Mouse (Mus musculus): Measurements from ENCODE around the gene Clec12b.

DNA sequence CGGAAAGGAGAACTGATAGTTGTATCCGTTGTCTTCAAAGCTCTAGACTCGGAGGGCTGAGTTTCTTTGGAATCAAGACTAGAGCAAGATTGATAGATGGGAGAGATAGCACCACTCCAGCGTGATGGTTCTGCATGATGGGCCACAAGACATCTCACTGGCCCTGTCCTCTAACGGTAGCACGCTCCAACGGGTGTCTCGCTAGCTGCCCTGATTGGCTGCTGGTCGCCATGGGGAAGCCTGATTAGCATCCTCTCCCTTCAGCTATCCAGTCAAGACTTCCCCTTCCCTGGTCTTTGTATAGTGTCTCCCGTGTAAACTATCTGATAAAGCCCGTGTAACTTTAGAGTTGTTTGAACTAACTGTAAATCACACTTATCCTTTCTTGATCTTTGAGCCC, 54.1 kb downstream of the Clec12b start, which contains the start of gene 4922502D21Rik:
- TF ChIP-seq E2F4 (IDR thresholded peaks at IDR 0.05; ENCODE audit: insufficient replicate concordance, low read depth, low read length) (no peak), CTCF (conservative IDR thresholded peaks at IDR 0.05 in 1 of 2, IDR thresholded peaks at IDR 0.05 in 1 of 2; ENCODE audit: low read depth in 2 of 2, low read length in 2 of 2) (no peak), POLR2AphosphoS2 (IDR thresholded peaks at IDR 0.05; ENCODE audit: low read depth, low read length) (no peak), NELFE (IDR thresholded peaks at IDR 0.05; ENCODE audit: low read depth, low read length) (no peak), JUND (conservative IDR thresholded peaks at IDR 0.05; ENCODE audit: low read depth, low read length) (no peak), USF2 (conservative IDR thresholded peaks at IDR 0.05; ENCODE audit: low read depth, low read length) (no peak), UBTF (IDR thresholded peaks at IDR 0.05; ENCODE audit: low read depth, low read length) (no peak), USF1 (IDR thresholded peaks at IDR 0.05; ENCODE audit: low read depth, low read length) (no peak), MAX (IDR thresholded peaks at IDR 0.05; ENCODE audit: low read length) (no peak), BHLHE40 (IDR thresholded peaks at IDR 0.05; ENCODE audit: low read depth, low read length) (0 out of 2 replicates have a peak, but pooled peaks have one; percentile 14), POLR2A (IDR thresholded peaks at IDR 0.05; ENCODE audit: low read depth, low read length) (0 out of 2 replicates have a peak, but pooled peaks have one; percentile 35)
